Mouse (Mus musculus) midbrain, embryonic 16.5 days (tissue): Measurements from ENCODE around the gene Prss8. TPM values are rescaled to one million over a fixed set of nuclear protein-coding genes. Genes with fewer than 3 reads are reported as not detected.

Experiments
- ATAC-seq: fragments of 200-750 bp; cut with Nextera tagmentation; 2 replicates; pipeline ENCODE4 v1.8.0; 2017; ENCODE audit warnings: moderate TSS enrichment
- H3K27ac ChIP-seq: fragments of 300-500 bp; sonication (generic); 2 replicates; pipeline ENCODE4 v1.5.1; 2014; ENCODE audit warnings: mild to moderate bottlenecking, low read length, mixed read lengths
- H3K27me3 ChIP-seq: fragments of 300-500 bp; sonication (generic); 2 replicates; pipeline ENCODE4 v1.6.1; 2014; ENCODE audit warnings: low read depth, low read length, mixed read lengths; ENCODE audit not compliant: control insufficient read depth, insufficient read depth
- H3K36me3 ChIP-seq: fragments of 300-500 bp; sonication (generic); 2 replicates; pipeline ENCODE4 v1.6.1; 2014; ENCODE audit warnings: mild to moderate bottlenecking, low read length, moderate library complexity, mixed read lengths; ENCODE audit not compliant: control insufficient read depth, insufficient read depth
- H3K4me1 ChIP-seq: fragments of 300-500 bp; sonication (generic); 2 replicates; pipeline ENCODE4 v1.6.1; 2014; ENCODE audit warnings: mild to moderate bottlenecking, low read length, mixed read lengths; ENCODE audit not compliant: control insufficient read depth, insufficient read depth
- H3K4me2 ChIP-seq: fragments of 300-500 bp; sonication (generic); 2 replicates; pipeline ENCODE4 v1.6.1; 2014; ENCODE audit warnings: mild to moderate bottlenecking, low read length, mixed read lengths
- H3K4me3 ChIP-seq: fragments of 300-500 bp; sonication (generic); 2 replicates; pipeline ENCODE4 v1.5.1; 2014; ENCODE audit warnings: low read depth, mild to moderate bottlenecking, low read length, moderate library complexity, mixed read lengths
- H3K9ac ChIP-seq: fragments of 300-500 bp; sonication (generic); 2 replicates; pipeline ENCODE4 v1.6.1; 2014; ENCODE audit warnings: low read depth, low read length, mixed read lengths
- H3K9me3 ChIP-seq: fragments of 300-500 bp; sonication (generic); replicated peaks from 2 replicates; pipeline ENCODE4 v1.6.1; 2014; ENCODE audit warnings: mild to moderate bottlenecking, low read length, mixed read lengths; ENCODE audit not compliant: control insufficient read depth, poor library complexity, severe bottlenecking
- WGBS: fragments of 180-500 bp; shearing (Covaris S2); extraction: QIAGEN DNeasy Blood & Tissue Kit; methylation state at CpG from one replicate; pipeline ENCODE4 v1.1.7; 2014; 5-methylcytosine and 5-hydroxymethylcytosine counted together
- polyA plus RNA-seq: library from polyadenylated mRNA; unstranded; fragments of >200 nt; fragmentation: Nextera tagmentation; extraction: Ambion mirVana; gene quantifications from 2 replicates; pipeline ENCODE4 v1.2.1, GENCODE M21; 2015

Prss8 gene
- polyA plus RNA-seq, 1 experiment from 2014 or later: 0.20 TPM

DNA sequence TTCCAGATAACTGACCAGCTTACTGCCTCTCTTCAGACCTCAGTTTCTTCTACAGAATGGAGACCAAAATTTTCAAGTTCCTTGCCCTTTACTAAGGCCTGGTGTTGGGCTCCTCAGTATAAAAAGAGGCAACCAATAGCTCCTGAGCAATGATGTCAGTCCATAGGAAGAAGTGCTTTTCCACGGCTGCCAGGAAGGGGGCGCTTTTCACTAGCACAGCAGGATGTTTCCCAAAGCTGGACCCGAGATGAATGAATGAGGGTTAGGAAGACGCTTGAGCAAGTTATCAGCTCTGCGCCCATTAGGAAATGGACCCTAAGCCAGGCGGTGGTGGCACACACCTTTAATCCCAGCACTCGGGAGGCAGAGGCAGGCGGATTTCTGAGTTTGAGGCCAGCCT lies 8.4 kb downstream of the Prss8 start:
- WGBS: 61% methylated on average over 8 of the region's 8 CpGs

DNA sequence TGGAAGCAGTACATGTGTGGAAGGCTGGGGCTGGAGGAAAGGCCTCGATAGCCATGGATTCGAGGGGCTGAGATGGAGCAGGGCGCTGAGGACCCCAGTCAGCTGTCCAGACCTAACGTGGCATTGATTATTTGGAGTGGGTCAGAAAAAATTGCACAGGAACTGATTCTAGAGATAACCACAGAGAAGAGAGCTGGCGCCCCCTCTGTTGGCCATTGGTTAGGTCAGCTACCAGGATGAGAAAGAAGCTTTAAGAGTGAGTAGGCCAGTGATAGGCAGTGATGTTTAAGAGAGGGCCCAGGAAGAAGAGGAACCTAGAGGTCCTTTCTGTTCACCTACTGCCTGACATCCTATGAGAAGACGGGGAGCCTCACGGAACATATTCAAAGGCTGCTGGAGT lies 10.6 kb downstream of the Prss8 start:
- H3K4me2 ChIP-seq: no peak overlapping the region
- no peak overlapping the region for H3K27ac ChIP-seq
- 75% methylated on average over 7 of the region's 7 CpGs for WGBS
- no peaks in the 10 kb centered on the region for H3K27me3 ChIP-seq
- no peak overlapping the region for H3K4me3 ChIP-seq
- ATAC-seq: no peak
- no peaks in the 10 kb centered on the region for H3K4me1 ChIP-seq
- peaks cover 11% of the 10 kb centered on the region for H3K36me3 ChIP-seq
- no peak overlapping the region for H3K9ac ChIP-seq
- H3K9me3 ChIP-seq: no peaks in the 10 kb centered on the region

More for the DNA sequence above, 8.4 kb downstream of the Prss8 start:
- no peak for ATAC-seq
- Histone ChIP-seq H3K4me3 (no peak overlapping the region), H3K27me3 (no peaks in the 10 kb centered on the region), H3K9ac (no peak overlapping the region), H3K4me1 (no peaks in the 10 kb centered on the region), H3K36me3 (peaks cover 9% of the 10 kb centered on the region), H3K27ac (no peak overlapping the region), H3K9me3 (no peaks in the 10 kb centered on the region), H3K4me2 (no peak overlapping the region)

GRCm38 (mm10) chr7:127918203-127918602 lies 11.7 kb downstream of the Prss8 start:
- H3K9ac ChIP-seq: no peak overlapping the region
- WGBS: 64% methylated on average over 3 of the region's 3 CpGs
- no peak overlapping the region for H3K4me2 ChIP-seq
- H3K4me3 ChIP-seq: no peak overlapping the region
- H3K27me3 ChIP-seq: no peaks in the 10 kb centered on the region
- H3K36me3 ChIP-seq: peaks cover 11% of the 10 kb centered on the region
- no peaks in the 10 kb centered on the region for H3K9me3 ChIP-seq
- no peak overlapping the region for H3K27ac ChIP-seq
- no peak for ATAC-seq
- peaks cover 3% of the 10 kb centered on the region for H3K4me1 ChIP-seq

- no peak for ATAC-seq
- H3K4me3 ChIP-seq: no peak overlapping the region
- no peak overlapping the region for H3K9ac ChIP-seq
- H3K4me1 ChIP-seq: peaks cover 10% of the 10 kb centered on the region
- H3K27me3 ChIP-seq: no peaks in the 10 kb centered on the region
- peaks cover 11% of the 10 kb centered on the region for H3K36me3 ChIP-seq
- WGBS: 95% methylated on average over 12 of the region's 12 CpGs
- no peak overlapping the region for H3K27ac ChIP-seq
- H3K4me2 ChIP-seq: no peak overlapping the region
- H3K9me3 ChIP-seq: no peaks in the 10 kb centered on the region
These were observed 14.6 kb downstream of the Prss8 start for GRCm38 (mm10) chr7:127915293-127915692.

- H3K4me1 ChIP-seq: peaks cover 10% of the 10 kb centered on the region
- no peak for ATAC-seq
These were observed 17.0 kb downstream of the Prss8 start for GRCm38 (mm10) chr7:127912938-127913337.

DNA sequence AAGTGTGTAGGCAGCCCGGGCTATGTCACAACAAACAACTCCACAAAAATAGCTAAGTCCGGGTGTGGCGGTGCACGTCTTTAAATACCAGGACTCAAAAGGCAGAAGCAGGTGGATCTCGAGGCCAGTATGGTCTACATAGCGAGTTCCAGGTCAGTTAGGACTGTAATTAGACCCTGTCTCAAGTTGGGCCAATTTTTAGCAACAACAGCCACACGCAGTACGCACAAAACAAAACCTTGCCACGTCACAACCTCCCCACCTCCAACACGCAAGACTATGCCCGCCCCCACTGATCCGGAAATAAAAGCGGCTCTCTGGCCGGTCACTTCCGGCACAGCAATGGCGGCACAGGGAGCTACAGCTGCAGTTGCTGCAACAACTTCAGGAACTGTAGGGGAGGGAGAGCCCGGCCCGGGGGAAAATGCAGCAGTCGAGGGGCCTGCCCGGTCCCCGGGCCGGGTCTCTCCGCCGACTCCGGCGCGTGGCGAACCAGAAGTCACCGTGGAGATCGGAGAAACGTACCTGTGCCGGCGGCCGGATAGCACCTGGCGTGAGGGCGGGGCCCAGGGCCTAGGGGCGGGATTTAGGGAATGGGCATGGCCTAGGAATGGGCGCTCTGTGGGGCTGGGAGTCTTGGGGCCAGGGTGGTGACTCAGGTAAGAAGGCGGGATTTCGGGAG lies 17.6 kb downstream of the Prss8 start, which contains the start of gene Kat8:
Gene Kat8, plus strand, starts transcription at position 327 of the 682 bp plus-strand sequence.
- peak within 1 kb of the TSS; percentile 84 for H3K9ac ChIP-seq
- H3K36me3 ChIP-seq: peaks cover 16% of the 10 kb centered on the region
- H3K4me2 ChIP-seq: peak within 1 kb of the TSS; percentile 74
- no peaks in the 10 kb centered on the region for H3K9me3 ChIP-seq
- peak; percentile 97 for ATAC-seq
- H3K27me3 ChIP-seq: no peaks in the 10 kb centered on the region
- H3K4me1 ChIP-seq: peaks cover 10% of the 10 kb centered on the region
- 1% methylated on average over 40 of the region's 40 CpGs for WGBS
- H3K4me3 ChIP-seq: peak within 1 kb of the TSS; percentile 97
- H3K27ac ChIP-seq: peak within 1 kb of the TSS; percentile 83

More at GRCm38 (mm10) chr7:127912938-127913337, 17.0 kb downstream of the Prss8 start:
- Histone ChIP-seq H3K9ac (peak overlapping the region; percentile 84), H3K4me2 (peak overlapping the region; percentile 74), H3K27ac (no peak overlapping the region; the same call in 1 of the 2 replicates), H3K9me3 (no peaks in the 10 kb centered on the region), H3K27me3 (no peaks in the 10 kb centered on the region), H3K4me3 (peak overlapping the region; percentile 97), H3K36me3 (peaks cover 15% of the 10 kb centered on the region)
- 32% methylated on average over 4 of the region's 4 CpGs for WGBS

GRCm38 (mm10) chr7:127908656-127909055 lies 21.2 kb downstream of the Prss8 start:
- no peak for ATAC-seq

DNA sequence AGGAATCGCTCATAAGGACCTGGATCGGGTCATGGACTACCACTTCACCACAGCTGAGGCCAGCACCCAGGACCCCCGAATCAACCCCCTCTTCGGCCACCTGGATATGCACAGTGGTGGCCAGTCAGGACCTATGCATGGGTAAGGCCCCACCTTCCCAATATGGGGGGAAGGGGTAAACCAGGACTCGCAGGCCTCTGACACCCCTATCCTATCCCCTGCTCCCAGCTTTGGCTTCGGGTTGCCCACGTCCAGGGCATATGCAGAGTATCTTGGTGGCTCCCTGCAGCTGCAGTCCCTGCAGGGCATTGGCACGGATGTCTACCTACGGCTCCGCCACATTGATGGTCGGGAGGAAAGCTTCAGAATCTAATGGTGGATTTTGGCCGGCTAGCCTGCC lies 22.0 kb downstream of the Prss8 start:
- H3K9me3 ChIP-seq: no peaks in the 10 kb centered on the region
- no peak for ATAC-seq
- 93% methylated on average over 12 of the region's 12 CpGs for WGBS

More at GRCm38 (mm10) chr7:127908656-127909055, 21.2 kb downstream of the Prss8 start:
- 92% methylated on average over 4 of the region's 4 CpGs for WGBS
- Histone ChIP-seq H3K27ac (no peak overlapping the region), H3K9ac (no peak overlapping the region), H3K36me3 (peaks cover 13% of the 10 kb centered on the region), H3K4me3 (no peak overlapping the region), H3K27me3 (no peaks in the 10 kb centered on the region), H3K4me2 (no peak overlapping the region), H3K9me3 (no peaks in the 10 kb centered on the region), H3K4me1 (peaks cover 17% of the 10 kb centered on the region)

GRCm38 (mm10) chr7:127903971-127904796 lies 25.7 kb downstream of the Prss8 start, which contains the start of gene Bckdk:
Bckdk (plus strand) TSS chr7:127904082.
- H3K9ac ChIP-seq: peak within 1 kb of the TSS; percentile 72
- 6% methylated on average over 38 of the region's 38 CpGs for WGBS
- peak; percentile 94 for ATAC-seq

More for the DNA sequence above, 22.0 kb downstream of the Prss8 start:
- Histone ChIP-seq H3K9ac (no peak overlapping the region), H3K4me3 (no peak overlapping the region), H3K36me3 (peaks cover 13% of the 10 kb centered on the region), H3K4me2 (no peak overlapping the region), H3K27ac (no peak overlapping the region), H3K27me3 (no peaks in the 10 kb centered on the region), H3K4me1 (peaks cover 11% of the 10 kb centered on the region)

More at GRCm38 (mm10) chr7:127903971-127904796, 25.7 kb downstream of the Prss8 start, which contains the start of gene Bckdk:
- Histone ChIP-seq H3K4me2 (peak within 1 kb of the TSS; percentile 80), H3K36me3 (peaks cover 13% of the 10 kb centered on the region), H3K27me3 (no peaks in the 10 kb centered on the region), H3K4me3 (peak within 1 kb of the TSS; percentile 62), H3K4me1 (peaks cover 7% of the 10 kb centered on the region), H3K9me3 (no peaks in the 10 kb centered on the region), H3K27ac (peak within 1 kb of the TSS; percentile 91)
